Mouse (Mus musculus): Measurements from ENCODE around the gene Tle3.

GRCm38 (mm10) chr9:61336179-61336578 lies 36.0 kb upstream of the Tle3 start:
- TF ChIP-seq CTCF (conservative IDR thresholded peaks at IDR 0.05; ENCODE audit: low read length) = no peak
- TF ChIP-seq POU5F1 (IDR thresholded peaks at IDR 0.05; ENCODE audit: borderline replicate concordance, low read length) = no peak
- no peak for TF ChIP-seq NANOG (IDR thresholded peaks at IDR 0.05; ENCODE audit: borderline replicate concordance, low read length)
